Mouse (Mus musculus): ENCODE results near the gene Timm9. TPM values are rescaled to one million over a fixed set of nuclear protein-coding genes. Genes with fewer than 3 reads are reported as not detected.

Gene Timm9
- polyA plus RNA-seq, 1 experiment from 2014 or later, result 108 TPM

GRCm38 (mm10) chr12:71086331-71086730, 50.2 kb downstream of the Timm9 start:
- H3K4me3 ChIP-seq, result no peak overlapping the region
- ATAC-seq (ENCODE audit: low read depth), result no peak
- no peaks in the 10 kb centered on the region for H3K27me3 ChIP-seq
- H3K4me2 ChIP-seq, result no peak overlapping the region
- WGBS, result 91% methylated on average over 8 of the region's 8 CpGs
- H3K9me3 ChIP-seq, result no peaks in the 10 kb centered on the region
- no peak overlapping the region for H3K27ac ChIP-seq (replicated peaks)
- no peaks in the 10 kb centered on the region for H3K4me1 ChIP-seq (replicated peaks)
- H3K9ac ChIP-seq, result no peak overlapping the region
- peaks cover 28% of the 10 kb centered on the region for H3K36me3 ChIP-seq

Other genes starting within 250 kb of the Timm9 start
- gene Actr10, start 198.8 kb downstream of the Timm9 start, polyA plus RNA-seq (2015; fragmentation: Nextera tagmentation; extraction: Ambion mirVana), result 214 and 256 TPM in 2 replicates
- 626 and 642 TPM in 2 replicates for gene Psma3, start 162.1 kb downstream of the Timm9 start, polyA plus RNA-seq (2015; fragmentation: Nextera tagmentation; extraction: Ambion mirVana)
- gene Arid4a, start 120.7 kb downstream of the Timm9 start, polyA plus RNA-seq (2015; fragmentation: Nextera tagmentation; extraction: Ambion mirVana), result 44.2 and 45.8 TPM in 2 replicates
- gene Tomm20l, start 25.3 kb downstream of the Timm9 start, polyA plus RNA-seq (2015; fragmentation: Nextera tagmentation; extraction: Ambion mirVana), result not detected in 2 replicates
- 11.7 and 13.6 TPM in 2 replicates for gene 2700049A03Rik, start 164 bp upstream of the Timm9 start, polyA plus RNA-seq (2015; fragmentation: Nextera tagmentation; extraction: Ambion mirVana)
- 38.5 and 41.0 TPM in 2 replicates for gene Dact1, start 173.2 kb upstream of the Timm9 start, polyA plus RNA-seq (2015; fragmentation: Nextera tagmentation; extraction: Ambion mirVana)